Mouse (Mus musculus) lung, adult 18-20 months (tissue): Measurements from ENCODE around the gene Dph6.
"Not testable (repeated sequence)": the region's sequence is repeated elsewhere in the genome, so short reads cannot be mapped to it uniquely, and the experiment has no call there.

Experiments used
- DNase-seq, 2 experiments: peaks; one replicate each; pipeline ENCODE4 v3.0.0; 2022; ENCODE audit warnings: mixed read lengths in 2 of 2

The Dph6 gene

GRCm38 (mm10) chr2:114654365-114655239, at the start of gene Dph6:
Gene Dph6 (minus strand): TSS chr2:114654964.
- peak; percentile 78 to 82 for DNase-seq

- DNase-seq = peak; percentile 9 to 31
Observed at GRCm38 (mm10) chr2:114700966-114701685, 46.4 kb upstream of the Dph6 start.

- DNase-seq = no peak
Observed at GRCm38 (mm10) chr2:114691607-114692006, 36.8 kb upstream of the Dph6 start.

- DNase-seq = no peak
Observed at GRCm38 (mm10) chr2:114687483-114687882, 32.7 kb upstream of the Dph6 start.

- DNase-seq = no peak
Observed at GRCm38 (mm10) chr2:114687081-114687480, 32.3 kb upstream of the Dph6 start.

- DNase-seq = no peak
Observed at GRCm38 (mm10) chr2:114673831-114674230, 19.1 kb upstream of the Dph6 start.

- no peak for DNase-seq
Observed at GRCm38 (mm10) chr2:114670983-114671382, 16.2 kb upstream of the Dph6 start.

- DNase-seq = no peak
Observed at GRCm38 (mm10) chr2:114658954-114659353, 4.2 kb upstream of the Dph6 start.

- DNase-seq = no peak
Observed at GRCm38 (mm10) chr2:114646240-114646639, 8.5 kb downstream of the Dph6 start.

GRCm38 (mm10) chr2:114643832-114644231, 10.9 kb downstream of the Dph6 start:
- DNase-seq = no peak

GRCm38 (mm10) chr2:114624683-114625082, 30.1 kb downstream of the Dph6 start:
- peak in 1 of 2 experiments; percentile 41 for DNase-seq

- DNase-seq = peak in 1 of 2 experiments; percentile 1
Observed at GRCm38 (mm10) chr2:114622550-114622939, 32.2 kb downstream of the Dph6 start.

- DNase-seq = peak in 1 of 2 experiments; percentile 23
Observed at GRCm38 (mm10) chr2:114621781-114622549, 32.8 kb downstream of the Dph6 start.

- no peak for DNase-seq
Observed at GRCm38 (mm10) chr2:114611576-114611975, 43.2 kb downstream of the Dph6 start.

- peak in 1 of 2 experiments; percentile 5 for DNase-seq
Observed at GRCm38 (mm10) chr2:114610110-114610509, 44.7 kb downstream of the Dph6 start.

GRCm38 (mm10) chr2:114605202-114605601, 49.6 kb downstream of the Dph6 start:
- not testable (repeated sequence) for DNase-seq

- no peak for DNase-seq
Observed at GRCm38 (mm10) chr2:114601174-114601573, 53.6 kb downstream of the Dph6 start.

GRCm38 (mm10) chr2:114599793-114600192, 55.0 kb downstream of the Dph6 start:
- DNase-seq = no peak

GRCm38 (mm10) chr2:114593393-114593792, 61.4 kb downstream of the Dph6 start:
- no peak for DNase-seq

GRCm38 (mm10) chr2:114580714-114581113, 74.0 kb downstream of the Dph6 start:
- no peak for DNase-seq

GRCm38 (mm10) chr2:114543000-114543622, 111.7 kb downstream of the Dph6 start:
- DNase-seq = no peak

GRCm38 (mm10) chr2:114542325-114542724, 112.4 kb downstream of the Dph6 start:
- no peak for DNase-seq

GRCm38 (mm10) chr2:114540416-114540815, 114.3 kb downstream of the Dph6 start:
- no peak for DNase-seq
